Mouse (Mus musculus) embryonic fibroblast, embryonic 13.5 days (primary cell): ENCODE results near the gene Kpna2.

ENCODE experiments used
- CTCF ChIP-seq: IDR thresholded peaks from 2 replicates; pipeline ENCODE4 v1.5.1; 2011; ENCODE audit warnings: mild to moderate bottlenecking, control low read depth, low read length, moderate library complexity, borderline replicate concordance; ENCODE audit not compliant: insufficient read depth
- POLR2A ChIP-seq: IDR thresholded peaks from 2 replicates; pipeline ENCODE4 v1.6.1; 2011; ENCODE audit warnings: low read depth, mild to moderate bottlenecking, control low read depth, low read length, moderate library complexity

DNA sequence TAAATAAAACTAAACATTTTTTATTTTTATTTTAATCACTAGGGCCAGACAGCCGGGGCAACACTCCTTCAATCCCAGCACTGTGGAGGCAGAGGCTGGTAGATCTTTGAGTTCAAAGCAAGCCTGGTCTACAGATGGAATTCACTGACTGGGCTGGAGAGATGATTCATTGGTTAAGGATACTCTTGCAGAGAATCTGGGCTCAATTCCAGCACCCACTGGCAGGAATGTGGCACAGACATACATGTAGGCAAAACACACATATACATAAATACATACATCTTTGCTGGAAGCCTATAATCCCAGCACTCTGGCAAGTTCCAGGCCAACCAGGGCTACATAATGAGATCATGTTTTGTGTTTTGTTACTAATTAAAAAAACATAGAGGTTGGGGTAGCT is 6.2 kb upstream of the Kpna2 start:
- TF ChIP-seq POLR2A (no peak), CTCF (no peak)
